Mouse (Mus musculus): ENCODE measurements at regions not wholly inside any gene's neighbourhood (a gene's known extent, or its start where the extent isn't known, plus 50 kb on each side); places are given as distances from the start of the nearest gene placed in this dataset.

DNA sequence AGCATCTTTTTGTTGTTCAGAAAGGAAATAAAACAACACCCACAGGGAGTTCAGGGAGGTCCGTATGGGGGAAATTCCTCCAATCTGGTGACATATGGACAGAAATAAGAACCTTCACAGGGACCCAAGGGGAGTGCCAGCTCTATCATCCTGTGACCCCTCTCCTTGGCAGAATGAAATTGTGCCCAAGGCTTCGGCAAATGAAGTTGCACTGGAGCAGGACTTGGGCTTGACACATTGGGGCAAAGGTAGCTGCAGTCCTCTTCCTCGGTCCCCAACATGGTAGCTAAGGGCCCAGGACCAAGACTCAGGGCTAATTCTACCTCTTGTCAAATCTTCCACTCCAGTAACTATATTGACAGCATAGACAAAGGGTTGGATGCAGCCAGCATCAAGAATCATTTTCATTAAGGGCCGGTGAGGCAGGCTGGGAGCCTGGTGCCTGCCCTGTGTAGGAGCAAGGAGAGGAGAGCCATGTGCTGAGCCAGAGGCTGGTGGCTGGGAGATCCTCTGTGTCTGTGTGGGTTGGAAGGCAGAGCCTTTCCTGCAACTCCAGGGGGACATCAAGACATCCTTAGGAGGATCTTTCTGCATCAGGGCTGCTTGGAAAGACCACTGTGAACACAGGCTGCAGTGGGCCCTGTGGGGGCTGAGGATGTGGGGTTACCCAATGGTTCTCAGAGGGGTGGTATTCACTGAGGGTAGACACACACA is 59.2 kb upstream of the Slco4a1 start:
- Histone ChIP-seq H3K9ac (no peak overlapping the region), H3K9me3 (no peaks in the 10 kb centered on the region), H3K27ac (no peak overlapping the region), H3K4me2 (replicated peaks) (no peak overlapping the region), H3K36me3 (no peaks in the 10 kb centered on the region), H3K4me1 (no peaks in the 10 kb centered on the region), H3K27me3 (peaks cover 3% of the 10 kb centered on the region; the same call in 1 of the 2 replicates), H3K4me3 (no peak overlapping the region)
- no peak for ATAC-seq (ENCODE audit: insufficient number of reproducible peaks, insufficient read depth, low FRiP score, low TSS enrichment)
- WGBS, result 72% methylated on average over 4 of the region's 4 CpGs

DNA sequence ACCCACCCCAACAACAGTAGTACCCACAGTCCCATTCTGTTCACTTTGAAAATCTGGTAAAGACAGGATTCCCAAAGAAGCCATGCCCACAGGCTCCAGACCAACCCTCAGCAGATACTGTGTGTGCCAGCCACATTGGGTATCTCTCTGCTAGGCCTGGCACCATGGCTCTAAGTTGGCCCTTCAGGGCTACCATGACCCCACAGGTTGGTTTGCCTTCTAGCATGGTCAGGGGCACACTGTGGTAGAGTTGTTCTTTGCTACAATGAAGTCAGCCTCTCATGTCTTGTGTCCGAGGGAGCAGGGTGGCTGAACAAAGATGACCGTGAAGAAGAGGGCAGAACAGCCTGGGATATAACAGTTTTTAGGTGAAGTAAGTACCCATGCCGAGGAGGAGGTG is 59.8 kb upstream of the Slco4a1 start:
- Histone ChIP-seq H3K36me3 (no peaks in the 10 kb centered on the region), H3K4me1 (no peaks in the 10 kb centered on the region), H3K4me3 (no peak overlapping the region), H3K27ac (no peak overlapping the region), H3K9ac (no peak overlapping the region), H3K27me3 (peaks cover 6% of the 10 kb centered on the region; the same call in 1 of the 2 replicates), H3K9me3 (no peaks in the 10 kb centered on the region), H3K4me2 (replicated peaks) (no peak overlapping the region)
- ATAC-seq (ENCODE audit: insufficient number of reproducible peaks, insufficient read depth, low FRiP score, low TSS enrichment), result no peak
- 72% methylated on average over 3 of the region's 3 CpGs for WGBS

DNA sequence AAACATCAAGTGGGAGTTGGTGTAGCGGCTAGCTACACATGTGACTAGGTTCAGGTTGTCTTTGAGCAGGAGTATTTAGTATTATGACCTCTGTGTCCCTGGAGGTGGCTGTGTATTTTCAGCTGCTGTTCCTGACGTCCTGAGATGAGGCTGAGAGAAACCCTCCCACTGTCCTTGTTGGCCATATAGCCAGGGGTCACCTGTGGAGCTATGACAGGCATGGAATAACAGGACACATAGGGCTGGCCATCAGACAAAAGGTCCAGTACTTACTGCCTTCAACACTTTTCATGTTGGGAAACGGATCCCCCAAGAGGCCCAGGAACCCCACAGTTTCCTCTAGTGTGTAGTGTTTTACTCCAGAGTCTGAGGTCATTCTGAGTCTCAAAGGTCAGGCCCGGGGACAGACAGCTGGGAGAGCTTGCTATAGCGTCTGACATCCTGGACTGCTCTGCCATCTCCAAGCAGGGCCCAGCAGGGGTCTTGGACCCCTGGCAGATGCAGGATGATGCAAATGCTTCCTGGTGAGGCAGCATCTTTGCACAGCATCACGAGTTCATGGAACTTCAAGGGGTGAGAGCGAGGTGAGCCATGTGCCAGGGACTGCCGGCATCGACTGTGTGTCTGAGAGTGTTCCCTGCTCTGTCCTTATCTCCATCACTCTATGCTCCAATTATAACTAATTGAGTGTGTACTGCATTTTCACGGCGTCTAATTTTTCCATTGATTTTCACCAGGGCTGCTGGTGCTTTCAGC is 60.6 kb upstream of the Slco4a1 start:
- Histone ChIP-seq H3K36me3 (no peaks in the 10 kb centered on the region), H3K9me3 (no peaks in the 10 kb centered on the region), H3K4me1 (no peaks in the 10 kb centered on the region), H3K27me3 (peaks cover 9% of the 10 kb centered on the region; the same call in 1 of the 2 replicates), H3K4me3 (no peak overlapping the region), H3K9ac (no peak overlapping the region), H3K27ac (no peak overlapping the region), H3K4me2 (replicated peaks) (no peak overlapping the region)
- WGBS, result 54% methylated on average over 11 of the region's 11 CpGs
- ATAC-seq (ENCODE audit: insufficient number of reproducible peaks, insufficient read depth, low FRiP score, low TSS enrichment), result no peak

GRCm38 (mm10) chr2:180392846-180393700 is 58.6 kb upstream of the Gata5 start:
- no peak overlapping the region for H3K27ac ChIP-seq
- 63% methylated on average over 16 of the region's 16 CpGs for WGBS
- no peak overlapping the region for H3K4me3 ChIP-seq
- ATAC-seq (ENCODE audit: insufficient number of reproducible peaks, insufficient read depth, low FRiP score, low TSS enrichment), result no peak
- no peaks in the 10 kb centered on the region for H3K9me3 ChIP-seq
- H3K36me3 ChIP-seq, result no peaks in the 10 kb centered on the region
- H3K9ac ChIP-seq, result no peak overlapping the region
- H3K27me3 ChIP-seq, result peaks cover 33% of the 10 kb centered on the region
- H3K4me1 ChIP-seq, result no peaks in the 10 kb centered on the region
- no peak overlapping the region for H3K4me2 ChIP-seq (replicated peaks)

DNA sequence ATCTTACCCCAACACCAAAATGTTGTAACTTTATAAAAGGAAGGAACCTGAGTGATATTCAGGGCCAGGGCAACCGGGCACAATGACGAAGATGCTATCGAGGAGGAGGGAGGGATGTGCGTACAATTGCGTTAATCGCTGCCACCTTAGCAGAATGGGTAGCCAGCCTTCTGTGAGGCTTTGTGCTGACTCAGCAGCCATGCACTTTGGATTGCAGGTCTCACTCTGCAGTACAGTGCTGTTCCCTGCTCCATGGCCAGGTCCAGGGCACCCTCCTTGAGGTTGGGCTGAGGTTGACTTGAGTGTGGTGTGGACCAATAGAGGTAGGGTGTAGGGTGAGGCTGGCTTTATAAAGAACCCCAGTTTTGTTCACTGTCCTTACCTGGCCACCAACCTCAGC is 57.8 kb upstream of the Gata5 start:
- WGBS, result 93% methylated on average over 6 of the region's 6 CpGs
- H3K27me3 ChIP-seq, result peaks cover 39% of the 10 kb centered on the region

GRCm38 (mm10) chr2:180391349-180391748 is 56.9 kb upstream of the Gata5 start:
- H3K27me3 ChIP-seq, result peaks cover 48% of the 10 kb centered on the region
- no peaks in the 10 kb centered on the region for H3K9me3 ChIP-seq
- no peak overlapping the region for H3K4me2 ChIP-seq (replicated peaks)
- H3K27ac ChIP-seq, result no peak overlapping the region
- no peak for ATAC-seq (ENCODE audit: insufficient number of reproducible peaks, insufficient read depth, low FRiP score, low TSS enrichment)
- no peak overlapping the region for H3K9ac ChIP-seq
- H3K4me3 ChIP-seq, result no peak overlapping the region
- 76% methylated on average over 3 of the region's 3 CpGs for WGBS
- no peaks in the 10 kb centered on the region for H3K36me3 ChIP-seq
- peaks cover 2% of the 10 kb centered on the region; the same call in 1 of the 2 replicates for H3K4me1 ChIP-seq

More for the DNA sequence above, 57.8 kb upstream of the Gata5 start:
- Histone ChIP-seq H3K27ac (no peak overlapping the region), H3K4me1 (no peaks in the 10 kb centered on the region), H3K4me2 (replicated peaks) (no peak overlapping the region), H3K9ac (no peak overlapping the region), H3K9me3 (no peaks in the 10 kb centered on the region), H3K4me3 (no peak overlapping the region), H3K36me3 (no peaks in the 10 kb centered on the region)
- no peak for ATAC-seq (ENCODE audit: insufficient number of reproducible peaks, insufficient read depth, low FRiP score, low TSS enrichment)

DNA sequence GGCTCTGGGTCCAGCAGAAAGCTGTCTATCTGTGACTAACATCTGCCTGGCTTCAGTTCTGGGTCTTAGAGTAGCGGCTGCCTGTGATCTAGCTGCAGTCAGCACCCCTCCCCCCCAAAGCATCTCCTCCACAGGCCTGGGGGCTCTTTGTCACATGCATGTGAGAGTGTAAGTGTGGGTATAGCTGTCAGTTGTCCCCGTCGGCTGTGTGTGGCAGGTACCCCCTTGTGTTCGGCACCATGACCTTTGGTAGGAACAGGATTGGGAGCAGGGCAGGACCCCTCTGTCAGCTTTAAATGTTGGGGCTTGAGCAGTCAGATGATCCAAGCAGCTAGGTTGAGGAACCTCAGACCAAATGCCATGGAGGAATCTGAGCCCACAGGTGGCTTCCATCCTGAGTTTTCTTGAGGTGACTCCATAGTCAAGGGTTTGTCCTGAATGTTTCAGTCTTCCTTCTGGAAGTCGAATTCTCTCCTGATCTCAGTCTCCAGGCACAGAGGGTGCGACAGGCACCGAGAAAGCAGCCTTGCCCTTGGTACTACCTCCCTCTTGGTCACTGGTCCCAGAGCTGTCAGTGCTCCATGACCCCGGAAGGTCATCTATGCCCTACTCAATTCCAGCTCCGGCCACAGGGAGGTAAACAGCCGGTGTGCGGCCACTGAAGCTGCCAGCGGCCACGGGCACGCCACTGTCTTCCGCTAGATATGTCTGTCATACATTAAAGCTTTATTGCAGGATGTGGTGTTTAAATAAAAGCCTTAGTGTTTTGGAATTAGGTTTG is 55.9 kb upstream of the Gata5 start:
- 72% methylated on average over 15 of the region's 15 CpGs for WGBS
- H3K4me1 ChIP-seq, result peaks cover 9% of the 10 kb centered on the region; the same call in 1 of the 2 replicates
- H3K27ac ChIP-seq, result no peak overlapping the region

GRCm38 (mm10) chr2:180389486-180389885 is 55.0 kb upstream of the Gata5 start:
- H3K36me3 ChIP-seq, result no peaks in the 10 kb centered on the region
- H3K4me1 ChIP-seq, result peaks cover 11% of the 10 kb centered on the region; the same call in 1 of the 2 replicates
- H3K27ac ChIP-seq, result no peak overlapping the region
- WGBS, result 32% methylated on average over 2 of the region's 2 CpGs
- no peak overlapping the region for H3K9ac ChIP-seq
- no peak overlapping the region for H3K4me2 ChIP-seq (replicated peaks)
- peaks cover 67% of the 10 kb centered on the region for H3K27me3 ChIP-seq
- H3K9me3 ChIP-seq, result no peaks in the 10 kb centered on the region
- H3K4me3 ChIP-seq, result no peak overlapping the region
- no peak for ATAC-seq (ENCODE audit: insufficient number of reproducible peaks, insufficient read depth, low FRiP score, low TSS enrichment)

More for the DNA sequence above, 55.9 kb upstream of the Gata5 start:
- ATAC-seq (ENCODE audit: insufficient number of reproducible peaks, insufficient read depth, low FRiP score, low TSS enrichment), result no peak
- H3K4me2 ChIP-seq (replicated peaks), result no peak overlapping the region
- H3K27me3 ChIP-seq, result peaks cover 58% of the 10 kb centered on the region
- H3K36me3 ChIP-seq, result no peaks in the 10 kb centered on the region
- H3K9me3 ChIP-seq, result no peaks in the 10 kb centered on the region
- no peak overlapping the region for H3K4me3 ChIP-seq
- no peak overlapping the region for H3K9ac ChIP-seq

- Histone ChIP-seq H3K9ac (no peak overlapping the region), H3K27ac (no peak overlapping the region), H3K27me3 (peaks cover 72% of the 10 kb centered on the region), H3K4me1 (peaks cover 11% of the 10 kb centered on the region; the same call in 1 of the 2 replicates), H3K4me2 (replicated peaks) (no peak overlapping the region), H3K4me3 (no peak overlapping the region), H3K9me3 (no peaks in the 10 kb centered on the region), H3K36me3 (no peaks in the 10 kb centered on the region)
- 62% methylated on average over 12 of the region's 12 CpGs for WGBS
- no peak for ATAC-seq (ENCODE audit: insufficient number of reproducible peaks, insufficient read depth, low FRiP score, low TSS enrichment)
These were observed 54.5 kb upstream of the Gata5 start for GRCm38 (mm10) chr2:180389013-180389412.

DNA sequence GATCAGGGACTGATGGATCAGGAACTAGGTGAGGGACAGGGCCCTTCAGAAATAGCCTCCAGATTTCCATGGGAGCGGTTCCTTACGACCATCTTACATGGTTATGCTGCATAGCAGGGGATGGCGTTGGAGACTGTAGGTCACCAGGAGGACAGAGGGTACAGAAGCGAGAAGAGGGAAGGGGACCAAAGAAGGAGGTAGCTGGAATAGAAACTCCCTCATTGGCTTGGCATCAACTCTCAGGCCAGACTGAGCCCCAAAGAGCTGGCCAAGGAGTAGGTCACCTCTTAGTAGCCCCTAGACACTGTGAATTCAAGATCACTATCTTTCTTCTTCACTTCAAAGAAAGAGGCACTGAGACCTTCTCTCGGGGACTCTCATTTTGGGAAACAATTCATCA is 53.6 kb upstream of the Gata5 start:
- H3K9ac ChIP-seq, result no peak overlapping the region
- H3K4me3 ChIP-seq, result no peak overlapping the region
- 67% methylated on average over 5 of the region's 5 CpGs for WGBS
- no peak overlapping the region for H3K27ac ChIP-seq
- H3K4me1 ChIP-seq, result peaks cover 11% of the 10 kb centered on the region; the same call in 1 of the 2 replicates
- no peaks in the 10 kb centered on the region for H3K9me3 ChIP-seq
- H3K27me3 ChIP-seq, result peaks cover 76% of the 10 kb centered on the region
- no peak overlapping the region for H3K4me2 ChIP-seq (replicated peaks)
- H3K36me3 ChIP-seq, result no peaks in the 10 kb centered on the region
- no peak for ATAC-seq (ENCODE audit: insufficient number of reproducible peaks, insufficient read depth, low FRiP score, low TSS enrichment)

GRCm38 (mm10) chr2:180387305-180387704 is 52.8 kb upstream of the Gata5 start:
- Histone ChIP-seq H3K27ac (no peak overlapping the region), H3K9me3 (no peaks in the 10 kb centered on the region), H3K4me2 (replicated peaks) (no peak overlapping the region), H3K36me3 (no peaks in the 10 kb centered on the region), H3K9ac (no peak overlapping the region), H3K27me3 (peaks cover 77% of the 10 kb centered on the region), H3K4me3 (no peak overlapping the region), H3K4me1 (peaks cover 11% of the 10 kb centered on the region; the same call in 1 of the 2 replicates)
- ATAC-seq (ENCODE audit: insufficient number of reproducible peaks, insufficient read depth, low FRiP score, low TSS enrichment), result no peak
- 35% methylated on average over 2 of the region's 2 CpGs for WGBS

Measured in embryonic facial prominence, embryonic 12.5 days (tissue).